Mouse (Mus musculus) fibroblast of lung, adult 2 months (primary cell): ENCODE measurements around the gene Atg16l1.
"Not testable (repeated sequence)": the region's sequence is repeated elsewhere in the genome, so short reads cannot be mapped to it uniquely, and the experiment has no call there.

Experiments
- DNase-seq: peaks from one replicate; pipeline ENCODE4 v3.0.0-alpha.2; 2011; ENCODE audit warnings: low read depth

The Atg16l1 gene

DNA sequence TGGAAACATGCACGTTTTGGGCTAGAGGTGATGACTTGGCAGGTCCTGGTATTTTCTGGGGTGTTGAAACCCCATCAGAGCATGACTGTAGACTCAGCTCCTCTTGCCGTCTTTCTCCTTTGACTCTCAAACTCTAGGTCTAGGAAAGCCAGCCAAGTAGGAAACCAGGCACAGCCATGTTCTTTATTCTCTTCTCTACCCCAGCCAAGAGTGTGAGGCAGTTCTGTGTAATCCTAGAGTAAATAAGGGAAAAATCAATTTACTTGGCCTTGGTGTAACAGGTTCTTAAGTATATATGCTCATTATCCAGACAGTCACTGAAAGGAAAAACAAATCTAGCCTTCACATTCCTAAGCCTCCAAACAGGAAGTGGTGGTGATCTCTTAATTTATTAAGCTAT is 17.7 kb downstream of the Atg16l1 start:
- DNase-seq, result no peak

DNA sequence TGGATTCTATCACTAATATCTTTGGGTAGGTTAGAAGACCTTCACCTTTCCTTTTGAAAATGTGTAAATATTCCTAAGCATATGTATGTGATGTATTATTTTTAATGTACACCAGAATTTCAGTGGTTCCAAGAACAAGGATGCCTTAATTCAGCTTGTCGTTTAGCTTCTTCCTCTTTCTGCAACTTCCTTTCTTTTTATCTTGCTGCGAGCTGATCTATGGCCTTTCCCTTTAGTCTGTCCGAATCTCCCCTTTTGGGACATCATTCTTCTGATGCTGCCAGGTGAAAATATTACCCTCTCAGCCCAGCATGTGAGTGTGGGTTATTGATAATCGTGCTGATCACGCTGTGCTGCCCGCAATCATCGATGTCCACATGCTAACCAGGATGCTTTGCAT is 19.2 kb downstream of the Atg16l1 start:
- DNase-seq, result no peak

DNA sequence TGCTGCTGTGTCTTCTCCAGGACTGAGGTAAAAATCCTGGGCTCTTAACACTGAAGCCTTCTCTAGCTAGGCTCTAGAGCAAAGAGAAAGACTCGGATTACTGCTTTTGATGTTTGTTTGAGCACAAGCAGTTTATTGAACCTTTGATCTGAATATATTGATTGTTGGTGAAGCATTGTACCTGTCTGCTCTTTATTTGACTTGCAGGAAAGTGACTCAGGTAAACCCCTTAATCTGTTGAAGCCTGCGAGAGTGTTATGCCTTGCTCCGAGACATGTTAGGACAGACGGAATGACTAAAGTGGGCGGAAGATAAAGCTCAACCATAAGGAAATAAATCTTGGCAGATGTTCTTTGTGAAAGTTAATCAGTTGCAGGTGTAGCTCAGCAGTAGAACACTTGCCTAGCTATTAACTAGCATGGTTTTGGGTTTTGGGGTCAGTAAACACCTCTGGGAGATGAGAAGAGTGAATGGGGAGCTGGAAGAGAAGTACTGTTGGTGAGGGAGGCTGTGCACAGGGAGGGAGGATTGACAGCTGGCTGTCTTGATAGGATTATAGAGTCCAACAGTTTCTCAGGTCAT is 23.6 kb downstream of the Atg16l1 start:
- DNase-seq, result no peak

DNA sequence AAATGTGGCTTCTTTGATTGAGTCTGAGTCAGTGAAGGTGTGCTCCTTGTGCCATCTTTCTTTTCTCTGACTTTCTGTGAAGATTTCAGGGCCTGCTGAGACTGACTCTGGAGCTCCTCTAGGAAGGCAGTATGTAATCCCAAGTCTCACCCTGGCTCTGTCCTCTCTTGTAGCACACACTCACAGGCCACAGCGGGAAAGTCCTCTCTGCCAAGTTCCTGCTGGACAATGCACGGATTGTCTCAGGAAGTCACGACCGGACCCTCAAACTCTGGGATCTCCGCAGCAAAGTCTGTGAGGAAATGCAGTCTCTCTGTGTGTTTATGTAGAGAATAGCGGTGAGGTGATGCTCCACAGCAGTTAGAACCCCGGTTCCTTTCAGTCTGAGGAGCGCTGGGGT is 30.0 kb downstream of the Atg16l1 start:
- DNase-seq, result no peak

DNA sequence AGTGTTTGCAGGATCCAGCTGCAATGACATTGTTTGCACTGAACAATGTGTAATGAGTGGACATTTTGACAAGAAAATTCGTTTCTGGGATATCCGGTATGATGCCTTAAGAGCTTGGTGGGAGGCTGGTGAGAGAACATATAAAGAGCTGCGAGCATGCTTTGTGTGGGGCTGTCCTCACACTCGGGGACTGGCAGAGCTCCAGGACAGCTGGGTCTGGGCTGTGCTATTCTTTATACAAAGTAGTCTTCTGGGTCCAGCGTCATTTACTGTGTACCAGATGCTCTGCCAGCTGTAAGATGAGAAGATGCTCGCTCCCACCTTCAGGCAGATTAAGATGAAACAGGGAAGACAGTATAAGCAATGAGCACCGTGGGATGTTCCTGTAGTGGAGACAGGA is 30.6 kb downstream of the Atg16l1 start:
- DNase-seq, result no peak

DNA sequence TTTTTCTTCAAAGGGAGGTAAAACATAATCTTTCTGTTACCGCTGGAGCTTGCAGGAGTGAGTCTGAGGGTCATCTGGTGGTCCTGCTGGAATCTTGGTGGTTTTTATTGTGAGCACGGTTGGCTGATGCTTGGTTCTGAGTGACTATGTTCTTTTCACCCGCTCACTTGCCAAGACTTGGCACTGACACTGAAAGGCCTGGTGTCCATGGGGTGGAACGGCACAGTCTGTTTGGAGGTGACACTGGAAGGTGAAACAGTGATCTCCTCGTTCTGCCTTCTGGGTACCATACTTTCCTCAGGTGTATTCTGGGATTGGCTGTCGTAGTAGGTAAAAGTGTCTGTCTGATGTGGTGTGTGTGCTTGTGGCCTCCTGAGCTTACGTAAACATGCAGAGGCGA is 34.0 kb downstream of the Atg16l1 start:
- no peak for DNase-seq

DNA sequence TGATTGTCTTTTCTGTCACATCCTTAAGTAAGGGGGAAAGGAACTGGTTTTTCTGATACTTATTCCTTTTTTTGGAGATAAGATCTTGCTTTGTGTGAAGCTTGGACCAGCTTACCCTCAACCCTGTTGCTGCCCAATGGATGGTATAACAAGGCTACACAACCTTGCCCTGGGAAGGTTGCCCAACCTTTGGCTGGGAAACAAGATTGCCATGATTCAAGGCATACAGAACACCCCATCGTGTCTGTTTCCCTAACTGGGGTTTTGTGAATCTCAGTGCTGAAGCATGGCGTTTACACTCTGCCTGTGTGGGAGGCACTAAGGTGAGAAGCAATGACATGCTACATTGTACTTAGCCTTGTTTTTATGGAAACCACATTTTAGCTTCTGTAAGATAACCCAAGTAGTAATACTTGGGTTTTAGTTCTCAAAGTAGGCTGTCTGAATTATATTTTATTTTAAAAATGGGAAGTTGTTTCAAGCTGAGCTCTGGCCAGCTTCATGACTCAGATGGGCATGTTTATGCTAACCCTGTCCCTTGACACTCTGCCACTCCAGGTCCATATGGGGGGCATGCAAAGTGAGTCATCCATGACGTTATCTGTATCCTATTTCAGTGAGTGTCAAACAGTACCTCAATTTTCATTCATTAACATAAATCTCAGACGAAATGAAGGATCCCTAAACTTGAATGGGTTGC is 36.9 kb downstream of the Atg16l1 start:
- no peak for DNase-seq

DNA sequence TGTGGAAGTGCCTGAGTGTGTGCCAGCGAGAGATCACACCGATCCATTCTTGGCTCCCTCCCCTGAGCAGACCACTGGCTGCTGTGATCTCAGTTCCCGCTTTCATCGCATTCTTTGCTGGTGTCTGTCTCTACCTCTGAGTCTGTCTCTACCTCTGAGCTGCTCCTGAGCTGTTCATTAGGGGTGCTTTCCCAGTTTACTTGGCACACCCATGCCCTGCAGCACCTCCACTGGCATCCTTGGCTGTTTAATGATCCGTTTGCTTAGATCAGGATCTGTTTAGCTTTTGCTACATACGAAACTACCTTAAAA is 37.4 kb downstream of the Atg16l1 start:
- DNase-seq, result no peak

DNA sequence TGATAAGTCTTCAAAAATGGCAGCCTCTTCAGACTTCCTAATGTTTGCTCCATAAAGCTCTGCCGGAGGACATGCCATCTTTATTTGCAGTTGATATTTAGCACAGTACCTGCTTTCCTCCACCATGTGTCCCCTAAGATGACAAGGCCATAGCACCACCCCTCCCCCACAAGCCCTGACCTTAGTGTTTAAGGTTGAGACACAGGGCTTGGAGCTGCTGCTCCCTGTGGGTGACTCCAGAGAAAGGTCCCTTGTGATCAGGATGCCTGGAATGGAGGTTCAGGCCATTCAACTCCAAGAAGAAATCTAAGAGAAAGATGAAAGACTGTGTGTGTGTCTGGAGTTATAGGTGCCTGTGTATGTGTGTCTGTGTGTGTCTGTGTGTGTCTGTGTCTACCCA is 42.0 kb downstream of the Atg16l1 start:
- no peak for DNase-seq

DNA sequence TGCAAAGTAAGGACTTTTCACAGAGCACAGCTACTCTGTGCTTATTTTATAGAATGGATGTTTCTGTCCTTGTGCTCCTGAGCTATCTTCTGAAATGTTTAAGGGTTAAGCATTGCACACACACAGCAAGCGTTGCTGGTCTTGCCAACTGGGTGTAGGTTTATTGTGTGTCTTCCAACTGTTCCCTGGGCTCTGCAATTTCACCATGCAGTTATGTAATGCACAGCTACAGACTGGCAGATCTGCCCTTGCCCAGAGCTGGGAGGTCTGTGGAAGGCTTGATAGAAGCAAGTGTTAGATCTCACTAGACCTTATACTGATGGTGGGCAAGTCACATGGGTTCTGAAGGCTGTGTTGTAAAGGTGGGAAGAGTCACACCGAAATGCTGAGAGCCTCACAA is 42.6 kb downstream of the Atg16l1 start:
- DNase-seq, result no peak

DNA sequence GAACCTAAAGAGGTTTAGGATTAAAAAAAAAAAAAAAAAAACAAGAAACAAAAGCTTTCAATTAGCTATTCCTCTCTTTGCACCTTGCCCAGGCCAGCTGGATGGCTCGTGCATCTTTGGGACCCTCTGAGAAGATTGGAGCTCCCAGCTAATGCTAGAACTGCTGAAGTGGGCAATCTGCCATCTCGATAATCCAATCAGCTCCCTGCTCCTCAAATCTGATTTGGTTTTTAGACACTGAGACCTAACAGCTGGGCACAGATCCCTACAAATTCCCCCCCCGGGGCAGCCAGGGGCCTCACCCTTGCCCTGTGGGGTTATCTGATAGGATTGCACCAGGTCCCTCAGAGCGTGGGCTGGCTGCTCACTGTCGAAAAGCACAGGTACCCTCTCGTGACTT is 47.9 kb downstream of the Atg16l1 start, which contains the start of gene Sag:
Sag (plus strand) TSS at position 105 of the 400 bp plus-strand sequence.
- no peak for DNase-seq

DNA sequence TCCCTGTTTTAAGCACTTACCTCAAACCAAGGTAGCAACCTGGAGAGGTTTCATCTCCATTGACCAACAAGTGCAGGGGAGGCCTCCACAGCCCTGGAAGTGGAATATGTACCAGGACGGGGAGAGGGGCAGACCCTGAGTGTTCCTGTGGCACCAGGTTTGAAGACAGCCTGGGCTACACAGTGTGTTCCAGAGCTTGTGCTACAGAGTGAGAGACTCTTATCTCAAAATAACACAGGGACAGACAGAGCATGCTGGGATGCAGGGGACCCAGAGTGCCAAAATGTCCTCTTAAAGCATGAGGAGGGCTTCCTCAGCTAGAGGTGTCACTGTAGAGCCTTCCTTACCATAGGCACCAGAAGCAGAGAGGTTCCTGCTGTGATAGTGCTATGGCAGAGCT is 52.1 kb downstream of the Atg16l1 start:
- no peak for DNase-seq

DNA sequence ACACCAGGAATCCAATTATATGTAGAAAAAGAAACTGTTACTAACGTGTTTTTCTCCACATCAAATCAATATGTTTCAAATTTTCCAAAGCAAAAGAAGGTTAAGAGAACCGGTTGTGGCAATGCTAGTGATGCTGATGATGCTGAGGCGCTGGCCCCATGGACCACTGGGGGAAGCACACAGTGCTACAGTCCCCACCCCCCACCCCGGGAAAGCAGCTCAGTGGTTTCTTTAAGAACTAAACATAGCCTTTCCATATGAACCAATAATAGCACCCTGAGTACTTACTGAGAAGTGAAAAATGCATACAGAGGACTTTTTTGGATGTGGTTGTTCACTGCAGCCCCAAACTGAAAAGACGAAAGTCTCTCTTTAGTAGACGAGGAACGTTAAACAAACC is 55.7 kb downstream of the Atg16l1 start:
- no peak for DNase-seq

DNA sequence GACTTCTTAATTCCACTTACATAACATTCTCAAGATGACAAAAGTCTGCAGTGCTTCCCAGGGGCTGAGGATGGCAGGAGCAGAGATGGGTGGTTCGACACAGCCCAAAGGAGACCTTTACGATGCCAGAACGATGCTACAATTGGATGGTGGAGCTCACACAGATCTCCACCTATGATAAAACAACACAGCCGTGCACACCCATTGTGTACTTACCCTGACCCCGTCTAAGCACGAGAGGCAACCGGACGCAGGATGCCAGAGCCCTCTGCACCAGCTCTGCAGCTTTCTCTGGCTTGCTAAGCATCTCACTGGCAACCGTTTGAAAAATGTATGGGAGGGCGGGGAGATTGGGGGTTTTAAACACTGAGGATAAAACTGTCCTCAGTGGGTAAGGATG is 56.4 kb downstream of the Atg16l1 start:
- no peak for DNase-seq

DNA sequence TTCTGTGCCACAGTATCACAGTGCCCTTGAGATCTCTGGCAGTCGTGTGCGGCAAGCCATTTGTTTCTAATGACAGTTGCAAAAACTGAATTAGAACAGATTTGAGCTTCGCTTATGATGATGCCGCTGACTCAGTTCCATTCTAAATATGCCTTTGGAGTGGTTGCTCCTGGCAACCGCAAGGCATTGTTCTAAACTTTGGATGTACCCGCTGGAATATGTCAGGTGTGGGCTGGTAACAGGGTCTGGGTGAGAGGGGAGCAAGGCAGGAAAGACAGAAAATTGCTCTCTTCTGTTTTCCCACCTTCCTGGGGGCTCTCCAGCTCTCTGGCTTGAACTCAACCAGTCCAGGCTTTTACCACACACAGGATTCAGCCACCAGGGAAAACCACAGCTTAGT is 57.5 kb downstream of the Atg16l1 start:
- DNase-seq, result no peak

DNA sequence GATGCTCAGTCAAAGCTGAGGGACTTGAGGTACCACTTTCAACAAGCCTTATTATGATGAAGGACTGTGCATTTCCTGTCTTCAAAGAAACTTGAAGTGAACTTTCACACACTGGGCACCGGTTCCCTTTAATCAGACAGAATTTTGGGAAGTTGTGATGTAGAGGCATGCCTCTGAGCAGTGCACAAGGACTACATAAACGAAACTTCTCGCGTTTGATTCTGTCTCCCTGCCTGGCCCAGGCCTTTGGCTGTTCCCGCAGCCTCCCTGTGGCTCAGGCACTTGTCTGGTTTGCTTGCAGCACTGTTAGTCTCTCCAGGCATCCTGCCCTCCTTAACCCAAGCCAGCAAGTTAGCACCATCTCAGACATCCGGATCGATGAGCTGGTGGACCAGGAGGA is 58.0 kb downstream of the Atg16l1 start:
- peak; percentile 14 for DNase-seq

DNA sequence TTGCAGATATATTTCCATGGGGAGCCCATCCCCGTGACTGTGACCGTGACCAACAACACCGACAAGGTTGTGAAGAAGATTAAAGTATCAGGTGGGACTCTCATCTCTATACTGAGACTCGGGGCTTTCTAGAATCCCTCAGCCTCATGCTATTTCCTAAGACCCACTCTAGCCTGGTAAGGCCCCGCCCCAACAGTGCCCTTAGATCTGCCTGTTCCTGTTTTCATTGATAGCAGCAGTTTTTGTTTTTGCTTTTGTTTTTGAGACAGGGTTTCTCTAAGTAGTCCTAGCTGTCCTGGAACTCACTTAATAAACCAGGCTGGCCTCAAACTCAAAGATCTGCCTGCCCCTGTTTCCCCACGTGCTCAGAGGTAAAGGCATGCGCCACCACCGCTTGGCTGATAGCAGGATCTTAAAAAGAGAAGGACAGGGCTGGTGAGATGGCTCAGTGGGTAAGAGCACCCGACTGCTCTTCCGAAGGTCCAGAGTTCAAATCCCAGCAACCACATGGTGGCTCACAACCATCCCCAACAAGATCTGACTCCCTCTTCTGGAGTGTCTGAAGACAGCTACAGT is 68.8 kb downstream of the Atg16l1 start:
- no peak for DNase-seq

DNA sequence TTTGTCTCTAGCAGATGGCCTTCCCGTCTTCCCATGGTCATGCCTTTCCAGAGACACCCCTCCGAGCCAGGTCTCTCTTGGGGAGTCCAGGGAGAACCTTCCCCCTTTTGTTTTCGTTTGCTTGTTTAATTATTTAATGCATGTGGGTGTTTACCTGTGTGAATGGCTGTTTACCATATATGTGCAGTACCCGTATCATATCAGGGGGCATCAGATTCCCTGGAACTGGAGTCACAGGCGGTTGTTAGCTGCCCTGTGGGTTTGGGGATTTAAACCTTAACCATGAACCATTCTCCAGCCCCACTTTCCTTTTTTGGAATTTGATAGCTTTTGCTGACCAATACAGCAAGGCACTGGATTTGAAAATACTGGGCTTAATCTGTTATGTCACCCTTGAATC is 69.6 kb downstream of the Atg16l1 start:
- DNase-seq, result no peak

DNA sequence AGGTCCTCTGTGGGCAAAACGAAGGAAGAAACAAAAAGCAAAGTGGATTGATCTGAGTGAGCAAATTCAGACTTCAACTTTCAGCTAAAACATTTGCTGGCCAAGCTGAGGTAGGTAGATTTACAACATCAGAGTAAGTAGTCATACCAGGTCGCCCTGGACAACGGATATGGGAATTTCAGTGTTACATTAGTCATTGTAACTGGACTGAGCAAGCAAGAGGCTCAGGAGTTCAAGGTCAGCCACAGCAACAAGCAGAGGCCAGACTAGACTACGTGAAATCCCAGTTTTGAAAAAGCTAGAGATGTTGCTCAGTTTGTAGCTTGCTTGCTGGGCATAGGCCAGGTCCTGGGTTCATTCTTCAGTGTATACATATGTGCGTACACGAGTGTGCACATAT is 70.3 kb downstream of the Atg16l1 start:
- no peak for DNase-seq

DNA sequence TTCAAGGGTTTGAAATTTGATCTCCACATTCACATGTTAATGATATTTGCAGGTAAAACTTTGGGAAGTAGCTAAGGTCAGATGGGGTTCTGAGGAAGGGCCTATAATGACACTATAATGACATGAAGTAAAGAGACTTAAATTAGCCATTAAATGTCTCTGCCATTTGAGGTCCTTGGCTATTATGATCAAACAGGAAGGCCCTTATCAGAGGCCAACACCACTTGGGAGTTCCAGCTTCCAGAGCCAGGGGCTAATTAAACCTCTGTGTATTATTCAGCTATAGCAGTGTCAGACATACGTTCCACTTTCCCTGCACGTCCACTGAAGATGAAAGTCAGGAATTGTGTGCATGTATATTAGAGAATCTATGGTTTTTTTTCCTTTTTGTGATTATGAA is 70.8 kb downstream of the Atg16l1 start:
- DNase-seq, result no peak

DNA sequence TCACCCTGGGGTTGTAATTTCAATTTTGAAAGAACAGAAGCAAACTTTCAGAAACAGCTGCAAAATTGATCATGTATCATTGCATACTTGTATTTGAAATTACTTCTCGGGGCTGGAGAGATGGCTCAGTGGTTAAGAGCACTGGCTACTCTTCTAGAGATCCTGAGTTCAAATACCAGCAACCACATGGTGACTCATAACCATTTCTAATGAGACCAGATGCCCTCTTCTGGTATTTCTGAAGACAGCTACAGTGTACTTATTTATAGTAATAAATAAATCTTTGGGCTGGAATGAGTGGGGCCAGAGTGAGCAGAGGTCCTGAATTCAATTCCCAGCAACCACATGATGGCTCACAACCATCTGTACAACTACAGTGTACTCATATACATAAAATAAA is 71.8 kb downstream of the Atg16l1 start:
- DNase-seq, result not testable (repeated sequence)

DNA sequence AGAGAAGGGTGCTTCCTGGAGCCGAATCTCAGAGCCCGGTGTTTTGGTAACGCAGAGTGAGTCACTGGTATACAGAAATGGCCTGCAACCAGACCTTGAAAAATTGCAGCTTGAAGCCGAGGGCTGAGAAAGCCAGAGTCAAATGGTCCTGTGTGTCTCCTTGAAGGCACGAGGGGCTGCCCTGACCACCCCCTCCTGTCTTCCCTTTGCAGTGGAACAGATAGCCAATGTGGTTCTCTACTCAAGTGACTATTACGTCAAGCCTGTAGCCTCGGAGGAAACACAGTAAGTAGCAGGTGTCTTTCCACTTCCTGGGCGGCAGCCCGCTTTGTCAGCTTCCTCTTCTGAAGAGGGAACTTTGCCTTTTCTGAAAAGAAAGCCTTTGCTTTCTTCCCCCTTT is 72.5 kb downstream of the Atg16l1 start:
- DNase-seq, result no peak

DNA sequence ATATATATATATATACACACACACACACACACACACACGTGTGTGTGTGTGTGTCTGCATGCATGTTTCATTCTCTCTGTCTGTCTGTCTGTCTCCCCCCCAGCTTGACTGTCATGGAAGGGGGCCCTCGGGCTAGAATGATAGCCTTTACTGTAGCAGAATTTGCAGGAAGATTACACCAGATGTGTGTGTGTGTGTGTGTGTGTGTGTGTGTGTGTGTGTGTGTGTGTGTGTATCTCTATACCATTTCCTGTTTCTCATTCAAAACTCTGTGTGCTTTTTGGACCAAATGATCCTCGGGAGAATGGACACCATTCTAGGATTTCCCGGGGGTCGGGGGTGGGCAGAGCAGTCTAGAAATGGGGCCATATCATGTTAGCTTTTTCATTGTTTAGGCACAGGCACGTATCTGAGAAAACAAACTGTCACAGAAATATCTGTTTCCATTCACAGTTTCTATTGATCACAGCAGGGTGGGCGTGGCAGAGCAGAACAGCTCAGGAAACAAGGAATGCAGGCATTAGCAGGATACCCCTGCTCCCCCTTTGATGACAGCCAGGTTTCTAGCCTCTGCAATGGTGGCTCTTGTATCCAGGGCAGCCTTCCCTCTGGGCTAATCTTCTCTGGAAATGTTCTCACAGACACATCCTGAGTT is 73.4 kb downstream of the Atg16l1 start:
- DNase-seq, result no peak
